Mouse (Mus musculus) adrenal gland, postnatal 14 days (tissue): ENCODE measurements around the gene Amt. TPM values are rescaled to one million over a fixed set of nuclear protein-coding genes. Genes with fewer than 3 reads are reported as not detected.
A peak's percentile ranks its signal among the peaks of the same experiment; 100 is the strongest.
"Not testable (repeated sequence)": the region's sequence is repeated elsewhere in the genome, so short reads cannot be mapped to it uniquely, and the experiment has no call there.

Experiments used
- DNase-seq: peaks from one replicate; pipeline ENCODE4 v3.0.0; 2021; ENCODE audit warnings: mixed read lengths
- total RNA-seq: library from RNA; stranded (reverse); gene quantifications from 2 replicates; pipeline ENCODE4 v1.2.3, GENCODE M21; 2021

Gene Amt
- total RNA-seq, 1 experiment from 2014 or later, result 13.2 TPM

- DNase-seq, result peak; percentile 86
Observed at GRCm38 (mm10) chr9:108280071-108280828, 16.4 kb upstream of the Amt start.

GRCm38 (mm10) chr9:108284410-108284809 lies 12.2 kb upstream of the Amt start:
- DNase-seq, result peak; percentile 83

GRCm38 (mm10) chr9:108287526-108288238 lies 9.0 kb upstream of the Amt start:
- not testable (repeated sequence) for DNase-seq

GRCm38 (mm10) chr9:108289347-108289746 lies 7.3 kb upstream of the Amt start:
- DNase-seq, result no peak

- peak; percentile 93 for DNase-seq
Observed at GRCm38 (mm10) chr9:108290016-108290750, 6.5 kb upstream of the Amt start, which contains the start of gene Nicn1. Gene Nicn1, plus strand, starts transcription at chr9:108290429.

GRCm38 (mm10) chr9:108290773-108291172 lies 5.9 kb upstream of the Amt start:
- DNase-seq, result no peak

GRCm38 (mm10) chr9:108301853-108302252 lies 5.2 kb downstream of the Amt start:
- DNase-seq, result no peak

- DNase-seq, result no peak
Observed at GRCm38 (mm10) chr9:108304716-108305115, 8.1 kb downstream of the Amt start.

GRCm38 (mm10) chr9:108305170-108305569 lies 8.5 kb downstream of the Amt start:
- no peak for DNase-seq

- peak; percentile 99 for DNase-seq
Observed at GRCm38 (mm10) chr9:108305629-108306520, 9.2 kb downstream of the Amt start, which contains the start of the genes Rhoa and Tcta. Gene Rhoa, plus strand, starts transcription at chr9:108306129. Gene Tcta, minus strand, starts transcription at chr9:108306160.

GRCm38 (mm10) chr9:108306571-108306980 lies 9.9 kb downstream of the Amt start:
- peak; percentile 94 for DNase-seq

GRCm38 (mm10) chr9:108307021-108307807 lies 10.6 kb downstream of the Amt start:
- no peak for DNase-seq

- no peak for DNase-seq
Observed at GRCm38 (mm10) chr9:108308141-108308540, 11.5 kb downstream of the Amt start.

- DNase-seq, result peak; percentile 28
Observed at GRCm38 (mm10) chr9:108317572-108317971, 20.9 kb downstream of the Amt start.

- DNase-seq, result no peak
Observed at GRCm38 (mm10) chr9:108318462-108318861, 21.8 kb downstream of the Amt start.

- not testable (repeated sequence) for DNase-seq
Observed at GRCm38 (mm10) chr9:108322054-108322453, 25.4 kb downstream of the Amt start.

- no peak for DNase-seq
Observed at GRCm38 (mm10) chr9:108324784-108325183, 28.1 kb downstream of the Amt start.

- no peak for DNase-seq
Observed at GRCm38 (mm10) chr9:108325811-108326210, 29.2 kb downstream of the Amt start.

- DNase-seq, result no peak
Observed at GRCm38 (mm10) chr9:108337848-108338550, 41.3 kb downstream of the Amt start.

- DNase-seq, result no peak
Observed at GRCm38 (mm10) chr9:108338551-108338885, 41.9 kb downstream of the Amt start.
